Mouse (Mus musculus) embryonic stem cell, embryonic (primary cell): ENCODE measurements around the gene Trim69.

Source experiments
- CTCF ChIA-PET, 4 experiments: fragments of 300-600 bp in 2 of 4; fragments of 350-600 bp in 2 of 4; sonication (Branson Sonifier 250); formaldehyde crosslinking; loops; one replicate each; lab custom pipeline; 2022; ENCODE audit warnings: inconsistent platforms in 2 of 4; lab: Charles Lee
- POLR2A ChIA-PET, 4 experiments: fragments of 300-600 bp in 2 of 4; fragments of 350-600 bp in 2 of 4; sonication (Branson Sonifier 250); formaldehyde crosslinking; loops; one replicate each; lab custom pipeline; 2022; ENCODE audit warnings: antibody characterized with exemption in 4 of 4, inconsistent platforms in 1 of 4; lab: Charles Lee

The Trim69 gene

DNA sequence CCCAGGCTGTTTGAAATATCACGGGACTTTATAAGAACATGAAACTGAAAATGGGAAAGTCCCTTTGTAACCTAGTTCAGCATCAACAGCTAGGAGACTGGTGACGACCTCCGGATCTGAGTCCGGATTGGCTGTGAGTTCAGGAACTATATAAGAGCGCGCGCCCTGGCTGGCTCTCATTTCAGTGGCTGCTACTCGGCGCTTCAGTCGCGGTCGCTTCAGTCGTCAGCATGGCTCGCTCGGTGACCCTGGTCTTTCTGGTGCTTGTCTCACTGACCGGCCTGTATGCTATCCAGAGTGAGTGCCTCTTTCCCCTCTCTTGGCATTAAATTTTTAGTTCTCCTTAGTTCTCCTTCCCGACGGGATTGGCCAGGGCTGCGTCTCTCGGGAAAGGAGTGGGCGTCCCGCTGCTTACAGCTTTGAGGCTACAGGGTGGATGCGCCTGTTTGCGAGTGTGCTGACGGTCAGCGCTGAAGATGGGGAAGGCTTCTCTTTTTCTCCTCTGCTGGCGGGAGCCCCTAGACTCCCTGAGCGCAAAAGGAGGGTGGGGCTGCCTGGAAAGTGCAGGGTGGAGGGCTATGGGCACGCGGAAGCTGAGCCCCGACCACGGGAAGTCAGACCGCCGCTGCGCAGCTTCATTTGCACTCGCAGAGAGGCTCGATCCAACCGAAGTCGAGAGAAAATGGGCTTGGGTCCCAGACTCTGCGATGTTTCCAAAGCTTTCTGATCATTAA is 12.8 kb upstream of the Trim69 start, which contains the start of gene B2m:
B2m (plus strand) TSS at position 179 of the 734 bp plus-strand sequence.
- POLR2A ChIA-PET: interaction anchor here (0.5 to 10.4 kb wide), 73 partner anchors 9 to 1007 kb away, joined by 3 to 137 read pairs (median 4); partner anchors contain the start of genes Spg11 (in 3 of the 4), Adal (in 1 of the 4), Duoxa1 (in 1 of the 4) and Lcmt2 (in 1 of the 4)
- CTCF ChIA-PET: interaction anchor here in 1 of 4 experiments (0.6 kb wide), 2 partner anchors 16 to 518 kb away, joined by 3 to 5 read pairs; no protein-coding TSS in a partner anchor

DNA sequence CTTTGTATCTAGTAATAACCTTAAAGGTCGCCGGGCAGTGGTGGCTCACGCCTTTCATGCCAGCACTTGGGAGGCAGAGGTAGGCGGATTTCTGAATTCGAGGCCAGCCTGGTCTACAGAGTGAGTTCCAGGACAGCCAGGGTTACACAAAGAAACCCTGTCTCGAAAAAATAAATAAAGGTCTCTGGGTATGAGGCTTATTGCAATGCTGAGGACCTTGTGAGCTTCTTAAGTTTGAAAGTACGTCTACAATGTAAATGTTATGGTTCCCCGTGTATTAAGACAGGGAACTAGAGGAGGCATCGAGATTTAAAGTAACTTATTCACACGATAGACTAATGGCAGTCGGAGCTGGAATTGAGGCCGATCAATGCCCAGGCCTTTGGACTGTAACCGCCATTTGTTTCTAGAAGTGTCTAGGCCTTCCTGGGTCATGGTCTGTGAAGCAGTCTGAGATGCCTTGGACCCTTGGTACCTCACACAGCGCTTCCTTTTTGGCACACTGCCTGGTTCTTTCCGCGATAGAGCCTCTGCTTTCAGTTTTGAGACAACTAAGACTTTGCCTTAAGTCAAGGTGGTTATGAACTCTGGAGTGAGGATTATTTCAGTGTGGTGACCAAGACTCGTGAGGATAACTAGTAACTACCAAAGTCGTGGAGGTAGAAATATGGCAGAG is 12.1 kb upstream of the Trim69 start:
- POLR2A ChIA-PET: interaction anchor here (0.6 to 10.4 kb wide), 64 partner anchors 8 to 1008 kb away, joined by 3 to 137 read pairs (median 5); partner anchors contain the start of genes Spg11 (in 3 of the 4), Adal (in 1 of the 4), Duoxa1 (in 1 of the 4) and Lcmt2 (in 1 of the 4)

DNA sequence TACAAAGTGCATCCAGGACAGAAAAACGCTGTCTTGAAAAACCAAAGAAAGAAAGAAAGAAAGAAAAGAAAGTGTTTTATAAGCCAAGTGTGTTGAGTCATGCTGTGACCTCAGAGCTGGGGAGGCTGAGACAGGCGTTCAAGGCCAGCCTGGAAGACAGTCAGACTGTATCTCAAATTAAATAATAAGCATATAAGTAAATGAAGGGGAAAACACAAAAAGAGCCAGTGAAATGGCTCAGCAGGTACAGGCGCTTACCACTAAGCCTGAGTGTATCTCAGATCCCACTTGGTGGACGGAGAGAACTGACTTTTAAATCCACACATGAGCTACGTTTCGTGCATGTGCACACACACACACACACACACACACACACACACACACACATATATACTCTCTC is 11.2 kb upstream of the Trim69 start:
- CTCF ChIA-PET: no interaction called here
- POLR2A ChIA-PET: interaction anchor here in 3 of 4 experiments (1.2 to 10.4 kb wide), 10 partner anchors 8 to 120 kb away, joined by 3 to 137 read pairs (median 6); partner anchors contain the start of gene Spg11 (in 2 of the 3)

More for the DNA sequence above, 12.1 kb upstream of the Trim69 start:
- CTCF ChIA-PET: no interaction called here

- CTCF ChIA-PET: no interaction called here
Observed at GRCm38 (mm10) chr2:122149716-122150115, 10.8 kb upstream of the Trim69 start.

GRCm38 (mm10) chr2:122151221-122151620 is 9.3 kb upstream of the Trim69 start:
- CTCF ChIA-PET: interaction anchor here in 1 of 4 experiments (0.7 kb wide), 1 partner anchor 186 kb away, joined by 3 read pairs; no protein-coding TSS in a partner anchor
- POLR2A ChIA-PET: interaction anchor here in 2 of 4 experiments (1.1 to 10.4 kb wide), 5 partner anchors 11 to 33 kb away, joined by 3 to 137 read pairs (median 7); partner anchors contain the start of gene Spg11 (in 1 of the 2)

More at GRCm38 (mm10) chr2:122149716-122150115, 10.8 kb upstream of the Trim69 start:
- POLR2A ChIA-PET: interaction anchor here in 3 of 4 experiments (0.5 to 10.4 kb wide), 10 partner anchors 9 to 223 kb away, joined by 3 to 137 read pairs (median 4); partner anchors contain the start of gene Spg11 (in 3 of the 3)

- ChIA-PET CTCF (interaction anchor here in 1 of 4 experiments (0.6 kb wide), 1 partner anchor 9 kb away, joined by 3 read pairs; no protein-coding TSS in a partner anchor), POLR2A (interaction anchor here in 2 of 4 experiments (1.0 to 3.0 kb wide), 5 partner anchors 9 to 34 kb away, joined by 3 to 9 read pairs (median 3); partner anchors contain the start of gene Spg11 (in 1 of the 2))
Observed at GRCm38 (mm10) chr2:122152850-122153249, 7.7 kb upstream of the Trim69 start.

GRCm38 (mm10) chr2:122153681-122154365 is 6.7 kb upstream of the Trim69 start:
- POLR2A ChIA-PET: interaction anchor here in 2 of 4 experiments (0.6 to 1.5 kb wide), 9 partner anchors 10 to 209 kb away, joined by 3 to 4 read pairs (median 3); no protein-coding TSS in a partner anchor
- CTCF ChIA-PET: interaction anchor here in 1 of 4 experiments (0.6 kb wide), 1 partner anchor 10 kb away, joined by 3 read pairs; no protein-coding TSS in a partner anchor

DNA sequence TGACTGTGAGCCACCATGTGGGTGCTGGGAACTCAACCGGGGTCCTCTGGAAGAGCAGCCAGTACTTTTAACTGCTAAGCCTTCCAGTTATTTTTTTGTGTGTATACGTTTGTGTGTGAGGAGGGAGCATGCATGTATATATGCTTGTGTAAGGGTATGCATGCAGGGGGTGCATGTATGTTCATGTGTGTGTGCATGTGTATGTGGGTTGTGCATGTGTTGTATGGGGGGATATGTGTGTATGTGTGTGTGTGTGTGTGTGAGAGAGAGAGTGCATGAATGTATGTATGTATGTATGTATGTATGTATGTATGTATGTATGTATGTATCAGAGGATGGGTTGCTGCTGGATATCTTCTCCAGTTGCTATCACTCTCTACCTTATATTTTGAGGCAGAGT is 6.0 kb upstream of the Trim69 start:
- ChIA-PET CTCF (no interaction called here), POLR2A (interaction anchor here in 2 of 4 experiments (0.6 to 4.2 kb wide), 4 partner anchors 7 to 208 kb away, joined by 3 to 20 read pairs (median 4); partner anchors contain the start of gene B2m (in 1 of the 2))

GRCm38 (mm10) chr2:122155292-122155691 is 5.2 kb upstream of the Trim69 start:
- ChIA-PET CTCF (no interaction called here), POLR2A (interaction anchor here in 1 of 4 experiments (1.0 to 4.2 kb wide), 2 partner anchors 8 to 10 kb away, joined by 4 to 20 read pairs; partner anchors contain the start of gene B2m)

- ChIA-PET POLR2A (interaction anchor here in 3 of 4 experiments (0.5 to 4.6 kb wide), 8 partner anchors 9 to 643 kb away, joined by 3 to 23 read pairs (median 4); partner anchors contain the start of genes B2m (in 3 of the 3) and Spg11 (in 2 of the 3)), CTCF (interaction anchor here in 1 of 4 experiments (0.6 kb wide), 1 partner anchor 158 kb away, joined by 6 read pairs; the partner anchor contains the start of gene Duoxa1)
Observed at GRCm38 (mm10) chr2:122156051-122156700, 4.3 kb upstream of the Trim69 start.

- ChIA-PET CTCF (interaction anchor here in 1 of 4 experiments (0.6 kb wide), 1 partner anchor 15 kb away, joined by 3 read pairs; no protein-coding TSS in a partner anchor), POLR2A (interaction anchor here in 3 of 4 experiments (1.7 to 4.6 kb wide), 5 partner anchors 10 to 39 kb away, joined by 4 to 23 read pairs (median 8); partner anchors contain the start of genes B2m (in 2 of the 3) and Spg11 (in 2 of the 3))
Observed at GRCm38 (mm10) chr2:122157561-122157960, 2.9 kb upstream of the Trim69 start.

- ChIA-PET POLR2A (interaction anchor here in 3 of 4 experiments (0.8 to 4.6 kb wide), 12 partner anchors 11 to 94 kb away, joined by 3 to 23 read pairs (median 7); partner anchors contain the start of genes B2m (in 3 of the 3) and Spg11 (in 2 of the 3)), CTCF (interaction anchor here in 2 of 4 experiments (0.6 to 1.7 kb wide), 2 partner anchors 29 to 85 kb away, joined by 3 read pairs; no protein-coding TSS in a partner anchor)
Observed at GRCm38 (mm10) chr2:122158362-122158802, 2.1 kb upstream of the Trim69 start.

GRCm38 (mm10) chr2:122159667-122160066 is 833 bp upstream of the Trim69 start:
- CTCF ChIA-PET: interaction anchor here in 2 of 4 experiments (0.8 to 1.7 kb wide), 3 partner anchors 52 to 86 kb away, joined by 3 to 5 read pairs (median 3); no protein-coding TSS in a partner anchor
- POLR2A ChIA-PET: interaction anchor here in 3 of 4 experiments (0.5 to 4.6 kb wide), 14 partner anchors 9 to 485 kb away, joined by 3 to 23 read pairs (median 4); partner anchors contain the start of genes B2m (in 3 of the 3) and Spg11 (in 1 of the 3)

- CTCF ChIA-PET: interaction anchor here in 3 of 4 experiments (0.5 to 1.4 kb wide), 4 partner anchors 27 to 141 kb away, joined by 3 to 4 read pairs (median 4); no protein-coding TSS in a partner anchor
- POLR2A ChIA-PET: interaction anchor here in 3 of 4 experiments (0.7 to 1.4 kb wide), 12 partner anchors 10 to 92 kb away, joined by 3 to 10 read pairs (median 4); partner anchors contain the start of genes Spg11 (in 3 of the 3) and B2m (in 2 of the 3)
Observed at GRCm38 (mm10) chr2:122161542-122161941, 1.0 kb downstream of the Trim69 start.

DNA sequence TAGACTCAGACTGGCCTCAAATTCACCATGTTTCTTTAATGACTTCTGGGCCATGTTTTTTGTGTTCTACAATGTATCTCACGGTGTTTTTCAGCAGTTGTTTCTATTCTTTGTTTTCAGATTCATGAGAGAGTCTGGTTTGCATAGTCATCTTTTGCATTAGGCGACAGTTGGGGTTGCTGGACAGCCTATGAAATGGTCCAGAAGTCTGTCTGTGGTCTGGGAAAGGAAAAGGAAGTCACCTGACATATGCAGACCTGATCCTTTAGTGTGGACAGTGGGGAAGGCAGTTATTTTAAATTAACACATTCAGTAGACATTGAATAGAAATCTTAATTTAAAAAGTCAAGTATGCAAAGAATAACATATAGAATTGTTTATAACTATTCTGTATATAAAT is 2.0 kb downstream of the Trim69 start:
- ChIA-PET CTCF (interaction anchor here in 1 of 4 experiments (1.4 kb wide), 1 partner anchor 140 kb away, joined by 3 read pairs; no protein-coding TSS in a partner anchor), POLR2A (interaction anchor here in 3 of 4 experiments (0.6 to 1.4 kb wide), 7 partner anchors 11 to 76 kb away, joined by 3 to 10 read pairs (median 3); partner anchors contain the start of genes Spg11 (in 2 of the 3), Patl2 (in 1 of the 3) and Terb2 (in 1 of the 3))
